Mouse (Mus musculus): Measurements from ENCODE around the gene Fam118a. TPM values are rescaled to one million over a fixed set of nuclear protein-coding genes. Genes with fewer than 3 reads are reported as not detected.

The Fam118a gene
- polyA plus RNA-seq, 1 experiment from 2014 or later: 8.6 TPM

GRCm38 (mm10) chr15:85042361-85042954, 13.7 kb downstream of the Fam118a start:
- H3K9ac ChIP-seq: no peak overlapping the region
- ATAC-seq (ENCODE audit: low read depth): 0 out of 2 replicates have a peak, but pooled peaks have one; percentile 35
- DNase-seq: no peak

GRCm38 (mm10) chr15:85043116-85043515, 14.4 kb downstream of the Fam118a start:
- H3K9ac ChIP-seq: no peak overlapping the region
- H3K4me2 ChIP-seq: no peak overlapping the region
- H3K27me3 ChIP-seq: no peaks in the 10 kb centered on the region

More at GRCm38 (mm10) chr15:85042361-85042954, 13.7 kb downstream of the Fam118a start:
- Histone ChIP-seq H3K27me3 (no peaks in the 10 kb centered on the region), H3K36me3 (peaks cover 10% of the 10 kb centered on the region; the same call in 1 of the 2 replicates), H3K27ac (no peak overlapping the region), H3K9me3 (replicated peaks) (no peaks in the 10 kb centered on the region), H3K4me2 (no peak overlapping the region), H3K4me3 (replicated peaks) (no peak overlapping the region), H3K4me1 (replicated peaks) (peaks cover 31% of the 10 kb centered on the region)
- WGBS (ENCODE audit: insufficient replicate concordance): 30% methylated on average over 4 of the region's 4 CpGs

DNA sequence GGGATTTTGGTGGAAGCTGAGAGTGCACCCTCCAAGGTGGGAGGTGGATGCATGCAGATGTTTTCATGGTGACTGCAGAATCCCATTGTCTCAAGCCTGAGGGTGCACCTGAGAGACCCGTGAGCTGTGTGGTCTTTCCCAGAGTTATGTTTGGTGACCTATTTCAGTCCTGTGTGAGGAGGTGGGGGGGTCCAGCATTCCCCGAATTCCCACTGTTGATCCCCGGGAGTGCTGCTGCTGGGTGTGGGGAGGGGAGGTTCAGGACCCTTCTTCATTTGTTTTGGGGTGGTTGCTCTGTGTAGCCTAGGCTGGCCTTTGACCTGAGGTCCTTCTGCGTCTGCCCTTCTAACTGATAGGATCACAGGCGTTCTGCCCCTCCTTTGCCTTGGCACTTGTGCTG, 15.0 kb downstream of the Fam118a start:
- Histone ChIP-seq H3K9ac (no peak overlapping the region), H3K27ac (no peak overlapping the region), H3K4me2 (no peak overlapping the region), H3K36me3 (peaks cover 23% of the 10 kb centered on the region), H3K4me3 (replicated peaks) (no peak overlapping the region), H3K4me1 (replicated peaks) (peaks cover 22% of the 10 kb centered on the region), H3K27me3 (no peaks in the 10 kb centered on the region), H3K9me3 (replicated peaks) (no peaks in the 10 kb centered on the region)
- WGBS (ENCODE audit: insufficient replicate concordance): 63% methylated on average over 5 of the region's 5 CpGs
- ATAC-seq (ENCODE audit: low read depth): no peak
- DNase-seq: no peak

More at GRCm38 (mm10) chr15:85043116-85043515, 14.4 kb downstream of the Fam118a start:
- no peaks in the 10 kb centered on the region for H3K9me3 ChIP-seq (replicated peaks)
- 58% methylated on average over 5 of the region's 5 CpGs for WGBS (ENCODE audit: insufficient replicate concordance)
- no peak for ATAC-seq (ENCODE audit: low read depth)
- no peak for DNase-seq
- peaks cover 24% of the 10 kb centered on the region for H3K4me1 ChIP-seq (replicated peaks)
- no peak overlapping the region for H3K4me3 ChIP-seq (replicated peaks)
- peaks cover 16% of the 10 kb centered on the region for H3K36me3 ChIP-seq
- H3K27ac ChIP-seq: no peak overlapping the region

- peaks cover 29% of the 10 kb centered on the region for H3K4me1 ChIP-seq (replicated peaks)
- WGBS (ENCODE audit: insufficient replicate concordance): 78% methylated on average over 14 of the region's 14 CpGs
These were observed 17.6 kb downstream of the Fam118a start for GRCm38 (mm10) chr15:85046230-85046950.

DNA sequence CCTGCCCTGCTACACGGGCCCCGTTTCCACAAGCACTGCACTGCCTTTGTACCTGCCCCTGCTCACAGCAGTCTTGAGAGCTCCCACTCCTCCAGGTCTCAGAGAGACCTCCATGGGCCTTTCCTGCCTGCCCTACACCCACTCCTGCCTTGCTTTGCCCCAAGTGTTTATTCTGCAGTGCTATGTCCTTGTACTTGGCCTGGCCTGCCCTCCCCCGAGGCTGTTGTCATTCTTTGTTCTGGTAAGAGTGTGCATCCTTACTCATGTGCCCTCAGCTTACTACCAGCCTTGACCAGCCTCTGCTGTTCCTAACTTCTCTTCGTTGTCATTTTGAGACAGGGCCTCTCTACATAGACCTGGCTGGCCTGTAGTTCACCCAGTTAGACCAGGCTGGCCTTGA, 19.1 kb downstream of the Fam118a start:
- H3K36me3 ChIP-seq: peaks cover 51% of the 10 kb centered on the region
- H3K4me2 ChIP-seq: no peak overlapping the region
- H3K9ac ChIP-seq: no peak overlapping the region
- H3K27me3 ChIP-seq: no peaks in the 10 kb centered on the region
- ATAC-seq (ENCODE audit: low read depth) (no peak), DNase-seq (no peak)
- no peak overlapping the region for H3K27ac ChIP-seq
- peaks cover 15% of the 10 kb centered on the region for H3K4me1 ChIP-seq (replicated peaks)
- WGBS (ENCODE audit: insufficient replicate concordance): 74% methylated on average over 4 of the region's 4 CpGs
- no peaks in the 10 kb centered on the region for H3K9me3 ChIP-seq (replicated peaks)
- no peak overlapping the region for H3K4me3 ChIP-seq (replicated peaks)

More at GRCm38 (mm10) chr15:85046230-85046950, 17.6 kb downstream of the Fam118a start:
- Histone ChIP-seq H3K4me3 (replicated peaks) (no peak overlapping the region), H3K27me3 (no peaks in the 10 kb centered on the region), H3K9ac (no peak overlapping the region), H3K9me3 (replicated peaks) (no peaks in the 10 kb centered on the region), H3K27ac (no peak overlapping the region), H3K4me2 (no peak overlapping the region), H3K36me3 (peaks cover 39% of the 10 kb centered on the region)
- ATAC-seq (ENCODE audit: low read depth): no peak
- no peak for DNase-seq

DNA sequence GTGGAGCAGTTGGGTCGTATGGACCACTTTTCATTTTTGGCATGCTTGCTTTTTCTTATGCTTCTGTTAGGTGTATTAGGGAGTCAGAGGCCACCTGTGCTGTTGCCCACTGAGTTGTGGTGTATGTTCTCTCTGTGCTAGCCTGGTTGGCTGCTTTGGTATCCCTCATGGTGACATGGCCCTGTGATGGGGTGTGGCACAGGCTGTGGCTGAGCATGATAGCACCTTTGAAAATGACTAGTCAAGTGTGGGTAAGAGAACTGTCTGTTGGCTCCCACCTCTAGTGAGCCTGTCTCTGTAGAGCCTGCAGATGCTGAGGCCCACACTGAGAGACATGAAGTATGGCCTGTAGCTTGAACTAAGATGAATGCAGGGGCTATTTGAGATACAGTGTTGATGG, 21.0 kb downstream of the Fam118a start:
- H3K27ac ChIP-seq: peak overlapping the region; percentile 60
- H3K4me3 ChIP-seq (replicated peaks): no peak overlapping the region
- H3K9ac ChIP-seq: no peak overlapping the region
- peaks cover 61% of the 10 kb centered on the region for H3K36me3 ChIP-seq
- H3K27me3 ChIP-seq: no peaks in the 10 kb centered on the region
- no peak overlapping the region for H3K4me2 ChIP-seq
- no peaks in the 10 kb centered on the region for H3K9me3 ChIP-seq (replicated peaks)
- DNase-seq (peak; percentile 44), ATAC-seq (ENCODE audit: low read depth) (peak; percentile 98)
- peaks cover 10% of the 10 kb centered on the region for H3K4me1 ChIP-seq (replicated peaks)
- WGBS (ENCODE audit: insufficient replicate concordance): 70% methylated on average over 1 of the region's 1 CpGs

- ATAC-seq (ENCODE audit: low read depth) (no peak), DNase-seq (no peak)
- Histone ChIP-seq H3K4me3 (replicated peaks) (no peak overlapping the region), H3K9ac (no peak overlapping the region), H3K9me3 (replicated peaks) (no peaks in the 10 kb centered on the region), H3K27me3 (no peaks in the 10 kb centered on the region), H3K4me1 (replicated peaks) (peaks cover 10% of the 10 kb centered on the region), H3K4me2 (no peak overlapping the region), H3K27ac (no peak overlapping the region), H3K36me3 (peaks cover 39% of the 10 kb centered on the region)
- 74% methylated on average over 3 of the region's 3 CpGs for WGBS (ENCODE audit: insufficient replicate concordance)
These were observed 25.4 kb downstream of the Fam118a start for GRCm38 (mm10) chr15:85054098-85054497.

DNA sequence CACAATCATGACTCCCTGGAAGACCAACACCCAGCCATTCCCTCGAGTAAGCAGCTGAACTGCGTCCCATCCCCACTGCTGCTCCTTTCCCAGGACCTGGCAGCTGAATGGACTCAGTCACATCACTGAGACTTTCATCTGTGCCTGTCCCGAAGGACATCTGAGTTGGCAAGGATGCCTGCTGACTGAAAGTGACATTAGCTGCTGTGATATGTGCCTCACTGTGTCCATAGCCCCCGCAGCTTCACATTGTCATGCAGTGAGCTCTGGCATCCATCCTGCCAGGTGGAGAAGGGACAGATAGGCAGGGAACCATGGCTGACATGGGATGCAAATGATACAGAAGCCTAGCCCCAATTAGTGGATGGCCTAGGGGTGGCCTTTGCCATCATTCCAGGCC, 26.4 kb downstream of the Fam118a start:
- no peak for ATAC-seq (ENCODE audit: low read depth)

GRCm38 (mm10) chr15:85063421-85063820, 34.7 kb downstream of the Fam118a start:
- no peak for ATAC-seq (ENCODE audit: low read depth)
- no peak overlapping the region for H3K27ac ChIP-seq
- WGBS (ENCODE audit: insufficient replicate concordance): 58% methylated on average over 2 of the region's 2 CpGs

More for the DNA sequence above, 26.4 kb downstream of the Fam118a start:
- Histone ChIP-seq H3K9ac (no peak overlapping the region), H3K4me2 (no peak overlapping the region), H3K4me1 (replicated peaks) (no peaks in the 10 kb centered on the region; the same call in 1 of the 2 replicates), H3K36me3 (peaks cover 34% of the 10 kb centered on the region), H3K9me3 (replicated peaks) (no peaks in the 10 kb centered on the region), H3K27me3 (no peaks in the 10 kb centered on the region), H3K27ac (no peak overlapping the region), H3K4me3 (replicated peaks) (no peak overlapping the region)
- 76% methylated on average over 4 of the region's 4 CpGs for WGBS (ENCODE audit: insufficient replicate concordance)
- no peak for DNase-seq

GRCm38 (mm10) chr15:85070561-85070960, 41.8 kb downstream of the Fam118a start:
- no peak for ATAC-seq (ENCODE audit: low read depth)

More at GRCm38 (mm10) chr15:85063421-85063820, 34.7 kb downstream of the Fam118a start:
- H3K4me3 ChIP-seq (replicated peaks): no peak overlapping the region
- no peak overlapping the region for H3K9ac ChIP-seq
- no peaks in the 10 kb centered on the region for H3K4me1 ChIP-seq (replicated peaks)
- no peaks in the 10 kb centered on the region for H3K9me3 ChIP-seq (replicated peaks)
- H3K27me3 ChIP-seq: no peaks in the 10 kb centered on the region
- DNase-seq: no peak
- no peak overlapping the region for H3K4me2 ChIP-seq
- peaks cover 7% of the 10 kb centered on the region; the same call in 1 of the 2 replicates for H3K36me3 ChIP-seq

GRCm38 (mm10) chr15:85072651-85073050, 43.9 kb downstream of the Fam118a start:
- no peak for DNase-seq
- Histone ChIP-seq H3K9me3 (replicated peaks) (no peaks in the 10 kb centered on the region), H3K27ac (no peak overlapping the region), H3K4me1 (replicated peaks) (no peaks in the 10 kb centered on the region), H3K27me3 (no peaks in the 10 kb centered on the region), H3K9ac (no peak overlapping the region), H3K36me3 (no peaks in the 10 kb centered on the region), H3K4me3 (replicated peaks) (no peak overlapping the region), H3K4me2 (no peak overlapping the region)
- no peak for ATAC-seq (ENCODE audit: low read depth)
- 62% methylated on average over 2 of the region's 2 CpGs for WGBS (ENCODE audit: insufficient replicate concordance)

More at GRCm38 (mm10) chr15:85070561-85070960, 41.8 kb downstream of the Fam118a start:
- Histone ChIP-seq H3K4me1 (replicated peaks) (no peaks in the 10 kb centered on the region), H3K9ac (no peak overlapping the region), H3K9me3 (replicated peaks) (no peaks in the 10 kb centered on the region), H3K27ac (no peak overlapping the region), H3K4me2 (no peak overlapping the region), H3K27me3 (no peaks in the 10 kb centered on the region), H3K4me3 (replicated peaks) (no peak overlapping the region), H3K36me3 (no peaks in the 10 kb centered on the region)
- no peak for DNase-seq
- WGBS (ENCODE audit: insufficient replicate concordance): 19% methylated on average over 2 of the region's 2 CpGs

Measured in liver, embryonic 13.5 days (tissue).